Mouse (Mus musculus): ENCODE results near the gene Vmn1r129. TPM values are rescaled to one million over a fixed set of nuclear protein-coding genes. Genes with fewer than 3 reads are reported as not detected.

Gene Vmn1r129
- not detected for total RNA-seq (2023)

DNA sequence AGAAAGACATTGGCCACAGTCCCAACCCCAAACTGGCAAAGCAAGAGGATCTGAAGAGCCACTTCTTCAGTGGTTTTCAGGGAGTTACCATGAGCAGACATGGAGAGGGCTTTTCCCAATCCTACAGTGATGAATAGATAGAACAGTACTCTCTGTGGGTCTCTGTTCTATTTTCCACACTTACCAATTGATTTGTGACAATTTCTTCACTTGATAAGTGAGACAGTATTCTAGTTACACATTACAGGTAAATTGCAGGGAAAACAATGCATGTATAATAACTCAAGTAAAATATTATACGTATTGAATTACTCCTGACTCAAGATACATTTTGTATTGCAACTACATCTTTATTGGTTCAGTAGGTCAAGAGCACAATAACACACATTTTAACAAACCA lies at the start of gene Vmn1r129:
Vmn1r129 (minus strand) TSS at position 101 of the 400 bp plus-strand sequence.

DNA sequence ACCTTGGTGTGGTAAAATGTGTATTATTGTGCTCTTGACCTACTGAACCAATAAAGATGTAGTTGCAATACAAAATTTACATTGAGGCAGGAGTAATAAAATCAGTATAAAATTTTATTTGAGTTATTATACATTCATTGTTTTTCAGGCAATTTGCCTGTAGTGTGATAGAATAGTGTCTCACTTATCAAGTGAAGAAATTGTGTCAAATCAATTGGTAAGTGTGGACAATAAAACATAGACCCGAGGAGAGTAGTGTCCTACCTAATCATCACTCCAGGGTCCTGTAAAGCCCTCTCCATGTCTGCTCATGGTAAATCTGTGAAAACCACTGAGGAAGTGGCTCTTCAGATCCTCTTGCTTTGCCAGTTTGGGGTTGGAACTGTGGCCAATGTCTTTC lies 12.0 kb downstream of the Vmn1r129 start, which contains the start of gene Vmn1r128:
Vmn1r128 (plus strand) TSS at position 301 of the 400 bp plus-strand sequence.

DNA sequence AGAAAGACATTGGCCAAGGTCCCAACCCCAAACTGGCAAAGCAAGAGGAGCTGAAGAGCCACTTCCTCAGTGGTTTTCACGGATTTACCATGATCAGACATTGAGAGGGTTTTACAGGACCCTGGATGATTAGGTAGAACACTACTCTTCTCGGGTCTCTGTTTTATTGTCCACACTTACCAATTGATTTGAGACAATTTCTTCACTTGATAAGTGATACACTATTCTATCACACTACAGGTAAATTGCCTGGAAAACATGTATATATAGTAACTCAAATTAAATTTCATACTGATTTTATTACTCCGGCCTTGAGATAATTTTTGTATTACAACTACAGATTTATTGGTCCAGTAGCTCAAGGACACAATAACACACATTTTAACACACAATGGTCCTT lies 41.3 kb downstream of the Vmn1r129 start, which contains the start of gene Vmn1r127:
Vmn1r127 (minus strand) TSS at position 101 of the 400 bp plus-strand sequence.

Other genes starting within 250 kb of the Vmn1r129 start
- gene Vmn1r122, start 227.2 kb downstream of the Vmn1r129 start, total RNA-seq (2023), result not detected
- gene Vmn1r123, start 199.1 kb downstream of the Vmn1r129 start, total RNA-seq (2023), result not detected
- not detected for gene Gm5157, start 170.9 kb downstream of the Vmn1r129 start, total RNA-seq (2023)
- gene Vmn1r124, start 100.7 kb downstream of the Vmn1r129 start, total RNA-seq (2023), result not detected
- gene Vmn1r125, start 89.1 kb downstream of the Vmn1r129 start, total RNA-seq (2023), result not detected
- gene Vmn1r126, start 59.8 kb downstream of the Vmn1r129 start, total RNA-seq (2023), result not detected
- gene Vmn1r127, start 41.4 kb downstream of the Vmn1r129 start, total RNA-seq (2023), result not detected
- gene Vmn1r128, start 11.9 kb downstream of the Vmn1r129 start, total RNA-seq (2023), result not detected
- gene Gm6882, start 71.5 kb upstream of the Vmn1r129 start, total RNA-seq (2023), result not detected
- not detected for gene Vmn1r130, start 150.5 kb upstream of the Vmn1r129 start, total RNA-seq (2023)
- not detected for gene Vmn1r131, start 184.8 kb upstream of the Vmn1r129 start, total RNA-seq (2023)